Mouse (Mus musculus): ENCODE data around the gene Col25a1. TPM values are rescaled to one million over a fixed set of nuclear protein-coding genes. Genes with fewer than 3 reads are reported as not detected.

Gene Col25a1
- polyA plus RNA-seq, 1 experiment = 10.1 TPM

GRCm38 (mm10) chr3:130488839-130489238 is 357.5 kb downstream of the Col25a1 start:
- TF ChIP-seq CTCF (IDR thresholded peaks at IDR 0.05; ENCODE audit: borderline replicate concordance, extremely low read depth, insufficient read depth, insufficient read length) (no peak), POLR2A (IDR thresholded peaks at IDR 0.05; ENCODE audit: borderline replicate concordance, extremely low read depth, insufficient read depth, insufficient read length, poor library complexity, severe bottlenecking) (no peak)
- DNase-seq (ENCODE audit: low read depth) = no peak

- TF ChIP-seq CTCF (IDR thresholded peaks at IDR 0.05; ENCODE audit: borderline replicate concordance, extremely low read depth, insufficient read depth, insufficient read length) (no peak), POLR2A (IDR thresholded peaks at IDR 0.05; ENCODE audit: borderline replicate concordance, extremely low read depth, insufficient read depth, insufficient read length, poor library complexity, severe bottlenecking) (no peak)
- DNase-seq (ENCODE audit: low read depth) = peak; percentile 14
Measured at GRCm38 (mm10) chr3:130494192-130494591, 362.9 kb downstream of the Col25a1 start.

GRCm38 (mm10) chr3:130494665-130495396 is 363.5 kb downstream of the Col25a1 start:
- DNase-seq (ENCODE audit: low read depth) = peak; percentile 45
- TF ChIP-seq POLR2A (IDR thresholded peaks at IDR 0.05; ENCODE audit: borderline replicate concordance, extremely low read depth, insufficient read depth, insufficient read length, poor library complexity, severe bottlenecking) = no peak
- TF ChIP-seq CTCF (IDR thresholded peaks at IDR 0.05; ENCODE audit: borderline replicate concordance, extremely low read depth, insufficient read depth, insufficient read length) = peak; percentile 35; the same call in 1 of the 2 replicates

- no peak for DNase-seq (ENCODE audit: low read depth)
- TF ChIP-seq CTCF (IDR thresholded peaks at IDR 0.05; ENCODE audit: borderline replicate concordance, extremely low read depth, insufficient read depth, insufficient read length) (no peak), POLR2A (IDR thresholded peaks at IDR 0.05; ENCODE audit: borderline replicate concordance, extremely low read depth, insufficient read depth, insufficient read length, poor library complexity, severe bottlenecking) (no peak)
Measured at GRCm38 (mm10) chr3:130497036-130497435, 365.7 kb downstream of the Col25a1 start.

GRCm38 (mm10) chr3:130501713-130502112 is 370.4 kb downstream of the Col25a1 start:
- DNase-seq (ENCODE audit: low read depth) = peak; percentile 39
- TF ChIP-seq CTCF (IDR thresholded peaks at IDR 0.05; ENCODE audit: borderline replicate concordance, extremely low read depth, insufficient read depth, insufficient read length) = no peak
- TF ChIP-seq POLR2A (IDR thresholded peaks at IDR 0.05; ENCODE audit: borderline replicate concordance, extremely low read depth, insufficient read depth, insufficient read length, poor library complexity, severe bottlenecking) = no peak

- TF ChIP-seq CTCF (IDR thresholded peaks at IDR 0.05; ENCODE audit: borderline replicate concordance, extremely low read depth, insufficient read depth, insufficient read length) (no peak), POLR2A (IDR thresholded peaks at IDR 0.05; ENCODE audit: borderline replicate concordance, extremely low read depth, insufficient read depth, insufficient read length, poor library complexity, severe bottlenecking) (no peak)
- DNase-seq (ENCODE audit: low read depth) = no peak
Measured at GRCm38 (mm10) chr3:130508330-130508729, 377.0 kb downstream of the Col25a1 start.

GRCm38 (mm10) chr3:130518457-130518879 is 387.2 kb downstream of the Col25a1 start:
- DNase-seq (ENCODE audit: low read depth) = peak; percentile 65

GRCm38 (mm10) chr3:130521834-130522476 is 390.7 kb downstream of the Col25a1 start:
- TF ChIP-seq POLR2A (IDR thresholded peaks at IDR 0.05; ENCODE audit: borderline replicate concordance, extremely low read depth, insufficient read depth, insufficient read length, poor library complexity, severe bottlenecking) = no peak
- no peak for TF ChIP-seq CTCF (IDR thresholded peaks at IDR 0.05; ENCODE audit: borderline replicate concordance, extremely low read depth, insufficient read depth, insufficient read length)
- DNase-seq (ENCODE audit: low read depth) = no peak

More at GRCm38 (mm10) chr3:130518457-130518879, 387.2 kb downstream of the Col25a1 start:
- no peak for TF ChIP-seq POLR2A (IDR thresholded peaks at IDR 0.05; ENCODE audit: borderline replicate concordance, extremely low read depth, insufficient read depth, insufficient read length, poor library complexity, severe bottlenecking)
- TF ChIP-seq CTCF (IDR thresholded peaks at IDR 0.05; ENCODE audit: borderline replicate concordance, extremely low read depth, insufficient read depth, insufficient read length) = no peak

GRCm38 (mm10) chr3:130523019-130523418 is 391.7 kb downstream of the Col25a1 start:
- peak; percentile 2 for DNase-seq (ENCODE audit: low read depth)
- TF ChIP-seq POLR2A (IDR thresholded peaks at IDR 0.05; ENCODE audit: borderline replicate concordance, extremely low read depth, insufficient read depth, insufficient read length, poor library complexity, severe bottlenecking) (no peak), CTCF (IDR thresholded peaks at IDR 0.05; ENCODE audit: borderline replicate concordance, extremely low read depth, insufficient read depth, insufficient read length) (no peak)

- no peak for TF ChIP-seq CTCF (IDR thresholded peaks at IDR 0.05; ENCODE audit: borderline replicate concordance, extremely low read depth, insufficient read depth, insufficient read length)
- TF ChIP-seq POLR2A (IDR thresholded peaks at IDR 0.05; ENCODE audit: borderline replicate concordance, extremely low read depth, insufficient read depth, insufficient read length, poor library complexity, severe bottlenecking) = no peak
- no peak for DNase-seq (ENCODE audit: low read depth)
Measured at GRCm38 (mm10) chr3:130524367-130525137, 393.3 kb downstream of the Col25a1 start.

- no peak for TF ChIP-seq POLR2A (IDR thresholded peaks at IDR 0.05; ENCODE audit: borderline replicate concordance, extremely low read depth, insufficient read depth, insufficient read length, poor library complexity, severe bottlenecking)
- no peak for DNase-seq (ENCODE audit: low read depth)
Measured at GRCm38 (mm10) chr3:130535021-130535420, 403.7 kb downstream of the Col25a1 start.
